Mouse (Mus musculus): ENCODE results near the gene Sh2b3.

DNA sequence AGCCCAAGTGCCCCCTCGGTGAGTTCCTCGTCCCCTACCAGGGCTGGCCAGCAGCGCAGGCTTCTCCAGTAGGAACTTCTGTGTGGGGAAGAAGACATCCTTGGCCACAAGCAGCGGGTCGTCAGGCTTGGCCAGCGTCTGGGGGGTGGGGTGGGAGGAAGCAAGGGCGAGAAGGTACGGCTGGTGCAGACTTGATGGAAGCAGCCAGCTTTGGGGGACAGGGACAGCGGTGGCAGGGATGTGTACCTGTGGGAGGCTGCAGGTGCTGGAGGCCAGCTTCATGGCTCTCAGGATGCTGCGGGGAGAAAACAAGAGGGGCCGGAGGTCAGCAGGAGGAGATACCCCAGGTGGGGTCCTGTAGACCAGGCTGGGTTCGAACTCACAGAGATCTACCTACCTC lies 37.6 kb upstream of the Sh2b3 start:
- no peak for TF ChIP-seq EP300 (IDR thresholded peaks at IDR 0.05; ENCODE audit: low read depth)
- no peak for TF ChIP-seq CTCF (IDR thresholded peaks at IDR 0.05; ENCODE audit: low read depth)

All from liver, embryonic 14.5 days (tissue).